Mouse (Mus musculus) CD4-positive, CD25-positive, alpha-beta regulatory T cell, adult 2 months (primary cell): ENCODE results near the gene Atn1.

Experiments
- DNase-seq: peaks from one replicate; pipeline ENCODE4 v3.0.0-alpha.2; 2012; ENCODE audit warnings: low read depth, low spot score

Atn1 gene

DNA sequence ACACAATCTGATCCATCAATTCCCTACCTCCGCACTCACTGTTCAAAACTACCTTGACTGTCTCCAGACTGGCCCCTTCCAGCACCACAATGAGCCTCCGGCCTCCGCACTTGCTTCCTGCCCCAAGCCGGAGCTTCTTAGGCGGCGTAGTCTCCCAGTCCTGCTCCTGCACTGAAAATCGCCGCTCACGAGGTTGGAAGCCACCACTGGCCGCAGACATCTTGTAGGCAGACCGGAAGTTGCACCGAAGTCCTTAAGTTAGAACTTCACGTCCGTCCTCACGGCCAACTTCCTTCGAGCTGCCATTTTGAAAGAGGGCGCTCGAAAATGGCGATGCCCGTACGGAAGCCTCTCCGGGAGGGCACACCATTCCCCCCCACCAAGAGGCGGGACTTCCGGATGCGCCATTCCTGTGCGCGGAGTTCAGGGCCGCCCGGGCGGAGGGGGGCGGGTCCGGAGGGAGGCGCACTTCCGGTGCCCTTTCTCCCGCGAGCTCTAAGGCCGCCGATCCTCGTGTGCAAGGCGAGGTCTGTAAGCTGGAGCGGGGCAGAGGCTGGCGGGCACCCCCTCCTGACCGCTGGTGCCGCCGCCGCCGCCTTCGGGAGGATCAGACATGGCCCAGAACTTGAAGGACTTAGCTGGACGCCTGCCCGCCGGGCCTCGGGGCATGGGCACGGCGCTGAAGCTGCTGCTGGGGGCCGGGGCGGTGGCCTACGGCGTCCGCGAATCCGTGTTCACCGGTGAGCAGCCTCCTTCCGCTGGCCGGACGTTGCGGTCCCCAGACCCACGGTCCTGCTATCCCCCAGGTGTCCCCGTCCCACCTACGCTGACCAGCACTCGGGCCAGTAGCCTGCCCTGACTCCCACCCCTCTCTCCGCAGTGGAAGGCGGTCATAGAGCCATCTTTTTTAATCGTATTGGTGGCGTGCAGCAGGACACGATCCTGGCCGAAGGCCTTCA lies 44.2 kb downstream of the Atn1 start, which contains the start of the genes Emg1 and Phb2:
Gene Emg1 (minus strand): TSS at position 355 of the 959 bp plus-strand sequence.
Gene Phb2 (plus strand): TSS at position 513 of the 959 bp plus-strand sequence.
- peak; percentile 98 for DNase-seq

DNA sequence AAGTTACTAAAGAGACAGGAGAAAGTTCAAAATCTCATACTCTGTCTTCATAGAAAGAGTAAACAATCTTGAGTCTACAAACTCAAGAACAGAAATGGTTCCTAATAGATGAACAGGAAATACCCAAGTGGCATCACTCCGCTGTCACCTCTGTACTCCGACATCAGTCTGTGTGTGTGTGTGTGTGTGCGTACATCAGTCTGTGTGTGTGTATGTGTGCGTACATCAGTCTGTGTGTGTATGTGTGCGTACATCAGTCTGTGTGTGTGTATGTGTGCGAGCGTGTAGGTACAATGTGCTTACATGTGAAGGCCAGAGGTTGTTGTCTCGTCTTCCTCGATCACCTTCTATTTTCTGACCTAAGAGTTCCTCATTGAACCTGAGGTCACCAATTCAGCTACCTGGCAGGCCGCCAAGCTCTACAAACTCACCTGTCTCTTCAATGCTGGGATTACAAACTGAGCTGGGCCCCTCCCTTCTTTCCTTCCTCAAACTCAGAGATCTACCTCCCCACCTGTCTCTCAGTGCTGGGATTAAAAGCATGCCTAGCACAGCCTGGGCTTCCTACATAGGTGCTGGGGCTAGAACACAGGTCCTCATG lies 47.9 kb downstream of the Atn1 start:
- no peak for DNase-seq

DNA sequence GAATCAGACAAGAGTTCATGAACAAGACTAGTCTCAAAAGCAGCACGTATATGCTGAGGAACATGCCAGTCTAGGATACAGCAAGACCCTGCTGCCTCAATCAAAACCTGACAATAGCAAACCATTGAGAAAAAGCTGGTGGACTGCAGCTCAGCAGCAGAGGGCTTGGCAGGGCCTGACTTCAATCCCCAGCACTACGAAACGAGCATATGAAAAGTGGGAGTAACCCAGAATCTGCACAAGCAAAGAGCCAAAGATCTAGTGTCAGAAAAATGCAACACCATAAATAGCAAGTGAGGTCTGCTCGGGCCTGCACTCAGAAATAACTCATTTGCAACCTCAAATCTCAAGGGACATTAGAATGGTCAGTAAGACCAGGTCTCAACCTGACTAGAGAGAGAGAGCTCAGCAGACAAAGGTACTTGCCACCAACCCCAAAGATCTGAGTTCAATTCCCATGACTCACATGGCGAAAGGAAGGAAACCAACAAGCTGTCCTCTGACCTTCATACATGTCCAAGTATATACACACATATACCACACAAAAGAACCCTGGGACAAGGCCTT lies 50.2 kb downstream of the Atn1 start:
- no peak for DNase-seq

DNA sequence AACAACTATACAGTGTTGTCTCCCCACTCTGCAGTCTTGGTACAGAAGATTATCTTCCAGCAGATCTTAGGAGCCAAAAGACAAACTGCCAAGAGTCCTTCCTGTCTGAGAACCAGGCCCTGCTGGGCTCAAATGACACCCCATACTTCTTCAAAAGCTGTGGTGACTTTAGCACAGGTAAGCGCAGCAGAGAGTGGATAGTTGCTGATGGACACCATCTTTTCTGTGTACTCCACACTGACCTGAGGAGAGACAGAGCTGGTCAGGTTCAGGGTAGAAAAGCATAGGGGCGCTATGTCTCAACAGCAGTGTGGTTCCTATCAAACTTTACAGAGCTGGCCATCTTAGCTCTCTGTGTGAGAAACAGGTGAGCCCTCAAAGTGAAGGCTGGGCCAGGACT lies 51.9 kb downstream of the Atn1 start:
- DNase-seq: no peak

DNA sequence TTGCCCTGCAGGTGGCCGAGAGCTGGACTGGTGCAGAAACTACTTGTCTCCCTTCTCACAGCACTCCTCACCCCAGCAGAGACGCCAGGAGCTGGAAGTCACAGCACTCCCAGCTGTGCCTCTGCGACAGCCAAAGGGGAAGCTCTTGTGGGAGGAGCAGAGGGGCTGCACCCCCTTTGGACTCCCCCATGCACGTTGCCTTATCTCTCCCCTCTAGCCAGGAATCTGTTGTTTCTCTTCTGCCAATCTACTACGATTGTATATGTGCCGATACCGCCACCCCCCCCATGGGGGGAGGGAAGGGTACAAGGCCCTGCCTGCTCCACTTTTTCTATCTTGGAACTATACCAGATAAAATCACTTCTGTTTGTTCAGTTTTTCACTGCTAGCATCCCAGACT lies 52.5 kb downstream of the Atn1 start:
- DNase-seq: no peak

DNA sequence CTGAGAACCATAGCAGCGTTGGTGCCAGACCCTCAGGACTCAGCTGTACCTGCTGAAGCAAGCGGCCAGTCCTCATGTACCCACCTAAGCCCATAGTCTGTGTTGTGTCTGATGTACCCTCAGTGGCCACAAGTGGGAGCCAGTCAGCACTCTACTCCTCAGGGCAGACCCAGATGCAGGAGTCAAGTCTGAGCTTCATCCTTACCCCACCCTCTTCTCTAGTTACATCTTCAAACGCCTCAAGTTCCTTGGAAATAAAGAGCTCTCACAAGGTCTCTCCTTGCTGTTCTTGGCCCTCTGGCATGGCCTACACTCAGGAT lies 53.6 kb downstream of the Atn1 start:
- peak; percentile 87 for DNase-seq

DNA sequence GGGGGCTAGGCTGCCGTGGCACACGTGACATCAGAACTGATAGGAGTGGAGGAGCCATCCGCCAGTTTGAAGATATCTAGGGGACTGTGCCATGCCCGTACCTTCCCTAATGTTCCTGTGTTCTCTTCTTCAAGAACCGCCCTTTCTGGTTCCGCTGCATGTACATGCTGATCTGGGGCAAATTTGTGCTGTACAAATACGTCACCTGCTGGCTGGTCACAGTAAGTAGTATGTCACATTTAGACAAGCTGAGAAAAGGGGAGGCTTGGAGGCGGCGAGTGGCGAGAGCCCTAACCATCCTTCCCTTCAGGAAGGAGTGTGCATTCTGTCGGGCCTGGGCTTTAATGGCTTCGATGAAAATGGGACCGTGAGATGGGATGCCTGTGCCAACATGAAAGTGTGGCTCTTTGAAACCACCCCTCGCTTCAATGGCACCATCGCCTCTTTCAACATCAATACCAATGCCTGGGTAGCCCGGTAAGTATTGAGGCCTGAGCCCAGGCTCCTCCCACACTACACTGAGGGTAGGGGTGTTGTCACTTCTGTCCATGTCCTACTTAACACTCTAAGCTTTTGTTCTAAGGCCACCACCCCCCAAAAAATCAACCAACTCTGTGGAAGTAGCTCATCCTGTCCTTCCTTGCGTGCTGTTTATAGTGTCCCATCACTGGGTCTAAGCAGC lies 54.1 kb downstream of the Atn1 start:
- DNase-seq: no peak

DNA sequence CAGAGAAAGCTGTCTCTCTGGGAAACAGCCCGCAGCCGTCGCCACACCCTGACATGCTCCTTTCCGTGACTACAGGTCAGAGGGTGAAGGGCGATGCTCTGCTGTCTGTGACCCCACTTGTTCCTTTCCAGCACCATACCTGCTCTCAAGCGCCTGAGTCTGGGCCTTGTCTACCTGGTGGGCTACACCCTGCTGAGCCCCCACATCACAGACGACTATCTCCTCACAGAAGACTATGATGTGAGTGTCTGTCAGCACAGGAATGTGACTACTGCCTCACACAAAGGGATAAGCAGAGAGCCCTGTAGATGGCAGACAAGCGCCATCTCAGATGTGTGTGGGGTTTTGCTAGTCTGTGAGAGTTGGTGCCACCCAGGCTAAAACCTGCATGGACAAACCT lies 55.0 kb downstream of the Atn1 start:
- DNase-seq: peak; percentile 57

DNA sequence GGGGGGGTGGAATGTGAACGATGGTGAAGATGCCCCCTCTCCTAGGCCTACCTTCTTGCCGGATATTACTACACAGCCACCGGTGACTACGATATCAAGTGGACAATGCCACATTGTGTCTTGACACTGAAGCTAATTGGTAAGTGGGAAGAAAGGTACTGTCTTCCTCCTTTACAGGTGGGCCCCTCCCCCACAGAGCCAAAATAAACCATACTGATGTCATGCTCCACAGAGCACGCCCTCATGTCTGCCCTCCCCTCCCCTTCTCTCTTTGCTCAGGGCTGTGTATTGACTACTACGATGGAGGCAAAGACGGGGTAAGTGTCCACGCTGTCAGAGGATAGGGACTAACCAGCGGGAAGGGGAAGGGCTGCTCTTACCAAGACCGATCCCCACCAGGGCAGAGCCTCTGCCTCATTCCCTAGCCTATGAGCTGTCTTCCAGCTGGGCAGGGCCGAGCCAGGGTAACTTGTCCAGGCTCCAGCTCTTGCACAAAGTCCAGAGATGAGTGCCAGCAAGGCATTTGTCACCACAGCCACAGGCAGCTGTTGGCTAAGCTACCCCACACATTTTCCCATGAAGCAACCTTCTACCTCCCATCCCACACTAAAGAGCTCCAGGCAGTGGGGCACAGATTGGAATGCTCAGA lies 56.2 kb downstream of the Atn1 start:
- no peak for DNase-seq

DNA sequence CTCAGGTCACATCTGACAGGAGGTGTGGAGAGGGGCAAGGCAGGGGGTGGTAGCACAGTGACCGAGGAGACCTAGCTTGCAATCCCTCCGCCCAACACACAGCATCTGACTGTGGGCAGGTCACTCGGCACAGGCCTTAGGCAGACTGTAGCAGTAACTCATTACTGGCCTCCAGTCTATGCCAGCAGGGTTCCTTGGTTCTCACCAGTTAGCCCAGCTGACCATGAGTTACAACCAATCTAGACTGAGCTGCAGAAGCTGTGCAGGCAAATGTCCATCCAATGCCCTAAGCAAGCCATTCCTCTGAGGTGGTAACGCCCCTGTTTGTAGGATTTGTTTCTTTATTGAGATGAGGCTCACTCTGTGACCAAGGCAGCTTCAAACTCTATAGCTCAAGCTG lies 57.0 kb downstream of the Atn1 start:
- no peak for DNase-seq

DNA sequence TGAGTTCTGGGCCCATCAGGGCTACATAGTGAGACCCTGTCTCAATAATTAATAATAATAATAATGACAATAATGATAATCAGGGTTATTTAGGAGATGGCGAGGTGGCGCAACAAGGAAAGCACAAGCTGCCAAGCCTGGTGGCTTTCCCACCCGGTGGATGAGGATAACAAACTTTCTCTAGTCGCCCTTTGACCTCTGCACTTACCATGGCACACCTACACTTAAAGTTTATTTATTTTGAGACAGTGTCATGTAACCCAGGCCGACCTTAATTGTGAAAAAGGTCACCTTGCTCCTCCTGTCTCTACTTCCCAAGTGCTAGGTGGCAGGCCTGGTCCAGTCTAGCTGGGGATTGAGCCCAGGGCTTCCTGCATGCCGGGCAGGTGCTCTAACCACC lies 57.6 kb downstream of the Atn1 start:
- DNase-seq: no peak

DNA sequence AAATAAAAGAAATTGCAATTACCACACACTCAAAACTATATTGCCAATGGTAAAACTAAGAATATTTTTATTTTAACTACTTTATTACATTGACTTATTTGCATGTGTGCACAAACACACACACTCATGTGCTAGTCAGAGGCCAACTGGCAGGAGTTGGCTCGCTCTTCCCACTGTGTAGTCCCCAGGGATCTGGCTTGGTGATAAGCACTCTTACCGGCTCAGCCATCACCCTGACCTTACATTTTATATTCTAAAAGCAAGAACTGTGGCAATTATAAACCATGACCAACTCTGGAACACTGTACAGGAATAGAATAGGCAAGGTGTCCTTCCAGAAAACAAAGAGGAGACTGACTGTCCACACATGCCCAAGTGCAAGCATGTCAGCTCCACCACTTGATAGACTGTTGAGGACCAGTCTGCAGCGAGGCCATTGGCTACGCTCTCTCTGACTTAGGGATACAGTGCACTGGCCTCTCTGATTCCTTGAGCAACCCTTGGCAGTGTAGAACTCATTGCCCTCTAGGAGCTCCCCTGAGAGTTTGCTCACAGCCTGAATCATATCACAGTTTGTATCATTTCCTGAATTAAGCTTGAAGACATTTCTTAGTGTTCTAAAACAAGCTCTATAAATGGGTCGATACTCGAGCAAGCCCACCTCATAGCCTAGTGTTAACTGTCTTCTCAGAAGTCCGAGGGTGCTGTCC lies 59.7 kb downstream of the Atn1 start:
- DNase-seq: no peak

DNA sequence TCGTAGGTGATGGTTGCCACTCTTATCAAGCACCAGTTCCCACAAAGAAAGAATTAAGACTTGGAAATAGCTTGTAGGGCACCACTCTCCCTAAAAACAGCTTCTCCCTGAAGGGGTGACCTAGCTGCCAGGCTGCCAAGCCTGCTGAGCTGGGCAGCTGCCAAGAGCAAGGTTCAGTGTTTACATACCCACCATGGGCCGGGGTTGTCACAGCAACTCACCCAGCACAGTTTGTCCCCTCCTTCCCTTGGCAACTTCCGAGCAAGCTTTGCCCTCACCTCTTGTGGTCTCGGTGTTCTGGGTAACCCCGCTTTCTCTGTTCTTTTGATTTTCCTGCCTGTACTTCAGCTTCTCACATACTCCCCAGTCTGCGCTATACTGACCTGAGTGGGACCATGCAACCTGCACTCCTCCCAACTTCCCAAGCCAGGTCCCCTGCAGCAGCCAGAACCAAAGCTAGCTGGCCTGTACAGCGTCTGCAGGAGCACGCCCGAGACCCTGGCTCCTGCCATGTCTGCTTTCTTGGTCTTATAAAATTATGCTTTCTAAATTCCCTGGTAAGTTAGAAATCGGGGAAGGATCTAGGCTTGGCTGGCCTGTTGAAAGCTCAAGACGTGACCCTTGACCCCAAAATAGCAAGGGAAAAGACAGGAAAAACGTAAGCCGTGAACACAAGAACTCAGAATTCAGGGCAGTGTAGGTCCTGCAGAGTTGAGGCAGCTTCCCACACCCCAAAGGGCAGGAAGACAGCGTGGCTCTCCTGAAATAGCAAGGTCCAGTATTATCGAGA lies 62.0 kb downstream of the Atn1 start:
- peak; percentile 63 for DNase-seq

DNA sequence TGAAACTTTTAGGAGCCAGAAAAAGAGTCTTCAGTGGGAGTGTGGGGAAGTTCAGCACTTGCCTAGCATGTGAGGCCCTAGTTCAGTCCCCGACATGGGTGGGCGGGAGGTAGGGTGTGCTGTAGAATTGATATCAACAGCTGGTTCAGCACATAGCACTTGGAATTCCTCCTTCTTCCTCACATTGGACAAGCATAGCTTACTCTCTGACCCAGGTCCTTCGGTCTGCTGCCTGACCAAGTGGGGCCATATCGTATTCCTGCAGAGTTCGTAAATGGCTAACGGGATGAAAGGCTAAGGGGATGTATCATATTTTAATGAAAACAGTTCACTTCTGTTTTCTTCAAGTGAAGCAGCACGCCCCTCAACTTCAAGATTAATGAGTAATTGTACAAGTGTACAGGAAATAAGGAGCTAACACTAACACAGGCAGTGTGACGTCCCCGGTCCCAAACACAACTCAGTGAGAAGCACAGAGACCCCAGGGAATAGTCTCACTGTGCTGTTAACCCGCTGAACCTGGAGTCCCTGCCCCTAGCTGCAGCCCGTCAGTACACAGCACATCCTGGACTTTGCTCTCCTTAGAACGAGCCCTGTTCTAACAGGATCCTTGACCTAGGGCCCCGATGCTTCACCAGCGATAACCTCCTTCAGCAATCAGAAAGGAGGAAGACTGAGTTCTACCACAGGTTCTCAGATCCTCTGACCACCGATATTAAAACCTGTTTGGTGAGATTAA lies 62.9 kb downstream of the Atn1 start:
- no peak for DNase-seq
